Mouse (Mus musculus): Measurements from ENCODE around the gene Olfr649.

DNA sequence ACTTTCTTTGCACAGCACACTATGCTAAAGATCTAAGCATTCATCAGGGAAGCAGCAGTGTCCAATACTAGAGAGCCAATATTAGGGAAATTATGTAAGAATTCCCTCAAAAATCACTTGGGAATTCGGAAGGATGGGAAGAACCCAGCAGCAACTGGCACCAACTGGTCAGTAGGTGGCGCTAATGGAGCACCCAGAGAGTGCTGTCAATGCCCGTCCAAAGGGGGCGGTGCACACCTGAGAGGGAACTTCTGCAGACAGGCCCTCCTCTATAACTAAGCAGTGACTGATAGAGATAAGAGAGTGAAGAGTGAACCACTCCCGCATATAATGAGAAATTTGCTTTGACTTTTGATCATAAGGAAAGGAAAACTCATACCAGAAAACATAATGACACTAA is 4.0 kb upstream of the Olfr649 start:
- TF ChIP-seq POLR2A (IDR thresholded peaks at IDR 0.05; ENCODE audit: extremely low read depth, insufficient read depth, low read length) (no peak), CTCF (IDR thresholded peaks at IDR 0.05; ENCODE audit: low read depth, low read length) (peak; percentile 100)

Data from liver, adult 2 months (tissue).